Mouse (Mus musculus): ENCODE results near the gene Mark4.

The Mark4 gene

DNA sequence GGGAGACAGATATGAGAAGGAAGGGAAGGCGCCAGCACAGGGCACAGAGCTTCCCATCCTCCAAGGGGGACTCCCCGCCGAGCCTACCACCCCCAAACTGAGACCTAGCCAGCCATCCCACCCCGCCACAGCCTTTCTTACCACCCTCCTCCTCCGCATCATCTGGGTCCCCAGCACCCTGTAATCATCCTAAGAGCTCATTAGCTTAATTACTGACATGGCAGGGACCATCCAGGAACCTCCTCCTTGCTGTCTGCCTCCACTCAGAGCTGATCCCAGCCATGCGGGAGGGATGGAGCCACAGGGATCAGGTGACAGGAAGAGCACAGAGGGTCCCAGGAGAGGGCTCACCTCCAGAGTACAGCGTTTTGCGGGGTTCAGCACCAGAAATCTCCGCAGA is 21.6 kb downstream of the Mark4 start:
- no peak for DNase-seq (ENCODE audit: low spot score)

GRCm38 (mm10) chr7:19436276-19436675 is 22.3 kb downstream of the Mark4 start:
- no peak for DNase-seq (ENCODE audit: low spot score)

- no peak for DNase-seq (ENCODE audit: low spot score)
These were observed 26.1 kb downstream of the Mark4 start for GRCm38 (mm10) chr7:19432475-19432874.

DNA sequence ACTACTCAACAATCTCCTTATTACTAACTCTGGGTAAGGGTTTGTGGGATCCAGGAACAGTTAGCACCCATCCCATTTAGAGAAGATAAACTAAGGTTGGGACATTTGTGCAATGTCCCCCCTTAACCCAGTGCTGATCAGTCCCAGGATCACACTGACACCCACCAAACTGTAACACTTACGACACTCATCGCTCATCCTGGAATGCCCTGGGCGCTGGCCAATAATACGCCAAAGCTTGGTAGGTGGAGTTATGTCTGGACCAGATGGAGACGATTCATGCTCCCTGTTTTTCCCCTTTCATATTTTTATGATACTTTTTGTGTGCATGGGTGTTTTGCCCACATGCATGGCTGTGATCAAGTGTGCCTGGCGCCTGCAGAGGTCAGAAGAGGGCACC is 28.2 kb downstream of the Mark4 start:
- DNase-seq (ENCODE audit: low spot score) = no peak

DNA sequence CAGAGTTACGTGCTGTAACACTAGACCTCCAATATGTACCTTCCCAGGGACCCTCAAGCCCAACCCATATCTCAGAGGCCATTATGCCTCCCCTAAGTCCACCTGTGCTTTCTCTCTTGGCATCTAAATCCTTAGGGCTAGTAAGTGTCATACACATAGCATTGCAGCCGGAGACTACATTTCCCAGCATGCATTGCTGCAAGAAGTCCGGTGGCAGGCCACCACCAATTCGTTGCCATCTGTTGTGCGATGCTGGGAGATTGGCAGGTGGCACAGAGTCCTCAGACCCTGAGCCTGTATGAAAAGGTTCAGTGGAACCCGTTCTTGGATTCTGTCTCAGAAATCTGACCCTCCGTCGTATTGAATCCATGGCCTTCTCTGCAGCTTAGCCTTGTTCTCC is 28.9 kb downstream of the Mark4 start:
- no peak for DNase-seq (ENCODE audit: low spot score)

DNA sequence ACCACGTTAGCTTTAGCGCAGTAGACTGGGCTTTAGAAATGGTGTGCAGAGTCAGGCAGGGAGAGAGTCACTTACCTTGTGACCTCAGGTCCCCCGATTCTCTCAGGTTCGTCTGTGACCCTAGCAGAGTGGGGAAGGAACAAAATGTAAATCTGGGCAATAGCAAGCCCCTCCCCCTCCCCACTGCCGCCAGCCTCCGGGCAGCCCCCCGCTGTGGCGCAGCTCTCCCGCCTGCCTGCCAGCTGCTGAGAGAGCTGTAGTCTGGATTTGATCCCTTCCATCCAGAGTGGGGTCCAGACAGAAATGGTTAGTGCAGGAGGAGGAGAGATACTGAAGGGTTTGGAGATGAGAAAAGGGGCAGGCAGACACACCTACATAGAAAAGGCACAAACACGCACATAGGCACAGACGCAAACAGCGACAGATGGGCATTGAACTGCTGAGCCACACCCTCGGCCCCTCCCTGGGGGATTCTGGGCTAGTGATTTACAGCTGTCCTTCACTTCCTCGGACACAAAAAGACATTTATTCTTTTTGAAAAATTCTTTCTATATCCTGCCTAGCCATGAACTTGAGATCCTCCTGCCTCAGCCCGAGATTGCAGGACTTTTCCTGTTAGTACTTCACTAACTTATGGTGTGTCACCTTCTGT is 30.5 kb downstream of the Mark4 start:
- DNase-seq (ENCODE audit: low spot score) = no peak

GRCm38 (mm10) chr7:19426888-19427287 is 31.7 kb downstream of the Mark4 start:
- no peak for DNase-seq (ENCODE audit: low spot score)

- no peak for DNase-seq (ENCODE audit: low spot score)
These were observed 32.3 kb downstream of the Mark4 start for GRCm38 (mm10) chr7:19426349-19426748.

- no peak for DNase-seq (ENCODE audit: low spot score)
These were observed 34.6 kb downstream of the Mark4 start for GRCm38 (mm10) chr7:19424051-19424450.

- no peak for DNase-seq (ENCODE audit: low spot score)
These were observed 35.5 kb downstream of the Mark4 start for GRCm38 (mm10) chr7:19423083-19423482.

DNA sequence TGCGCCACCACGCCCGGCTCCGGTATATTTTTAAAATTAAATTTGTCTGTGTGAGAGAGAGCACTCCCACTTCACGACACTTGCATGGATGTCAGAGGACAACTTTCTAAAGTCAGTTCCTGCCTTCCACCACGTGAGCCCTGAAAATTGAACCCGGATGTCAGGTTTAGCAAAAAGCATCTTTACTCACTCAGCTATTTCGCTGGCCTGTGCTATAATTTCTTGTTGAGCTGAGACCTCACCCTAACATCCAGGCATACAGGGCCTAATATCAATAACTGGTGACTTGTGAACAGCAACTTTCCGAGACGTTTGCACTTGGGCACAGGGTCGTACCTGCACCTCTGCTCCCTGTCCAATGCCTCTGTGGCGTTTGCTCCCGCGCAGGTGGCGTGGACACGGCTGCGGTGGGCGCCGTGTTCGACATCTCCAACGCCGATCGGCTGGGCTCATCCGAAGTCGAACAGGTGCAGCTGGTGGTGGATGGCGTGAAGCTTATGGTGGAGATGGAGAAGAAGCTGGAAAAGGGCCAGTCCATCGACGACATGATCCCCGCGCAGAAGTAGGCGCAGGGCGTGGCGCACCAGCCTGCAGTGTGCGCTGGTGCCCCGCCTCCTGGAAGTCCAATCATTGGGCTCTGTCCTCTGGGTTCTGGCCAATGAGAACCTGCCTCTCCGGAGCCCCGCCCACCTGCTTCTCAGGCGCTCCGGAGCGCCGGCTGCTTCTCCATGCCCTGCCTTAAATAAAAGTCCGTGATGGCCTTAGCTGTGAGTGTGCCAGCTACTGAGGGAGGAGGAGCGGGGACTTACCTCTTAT is 37.6 kb downstream of the Mark4 start:
- DNase-seq (ENCODE audit: low spot score) = peak; percentile 83

DNA sequence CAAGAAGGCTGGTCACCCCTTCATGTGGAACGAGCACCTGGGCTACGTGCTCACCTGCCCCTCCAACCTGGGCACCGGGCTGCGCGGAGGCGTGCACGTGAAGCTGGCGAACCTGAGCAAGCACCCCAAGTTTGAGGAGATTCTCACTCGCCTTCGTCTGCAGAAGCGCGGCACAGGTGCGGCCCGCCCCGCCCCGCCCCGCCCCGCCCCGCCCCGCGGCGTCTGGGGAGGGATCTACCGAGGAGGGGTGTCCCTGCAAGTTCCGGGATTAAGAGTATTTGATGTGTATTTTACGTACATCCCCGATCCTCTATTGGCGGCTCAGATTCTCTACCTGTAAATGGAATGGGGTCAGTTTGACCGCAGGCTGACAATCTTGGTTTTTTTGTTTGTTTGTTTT is 38.5 kb downstream of the Mark4 start:
- DNase-seq (ENCODE audit: low spot score) = no peak

DNA sequence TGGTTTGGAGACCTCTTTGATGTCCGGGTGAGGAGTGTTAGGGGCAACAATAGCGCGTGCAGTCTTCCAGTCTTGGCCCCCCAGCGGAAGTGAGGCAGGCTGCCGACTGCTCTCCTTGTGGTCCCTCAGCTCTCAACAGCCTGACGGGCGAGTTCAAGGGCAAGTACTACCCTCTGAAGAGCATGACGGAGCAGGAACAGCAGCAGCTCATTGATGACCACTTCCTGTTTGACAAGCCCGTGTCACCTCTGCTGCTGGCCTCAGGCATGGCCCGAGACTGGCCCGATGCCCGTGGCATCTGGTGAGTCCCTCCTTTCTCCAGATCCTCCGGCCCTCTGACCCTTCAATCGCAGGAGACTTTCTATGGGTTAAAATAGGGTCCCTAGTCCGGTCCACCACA is 42.0 kb downstream of the Mark4 start:
- no peak for DNase-seq (ENCODE audit: low spot score)

- no peak for DNase-seq (ENCODE audit: low spot score)
These were observed 45.1 kb downstream of the Mark4 start for GRCm38 (mm10) chr7:19413525-19413924.

GRCm38 (mm10) chr7:19411783-19412182 is 46.8 kb downstream of the Mark4 start:
- no peak for DNase-seq (ENCODE audit: low spot score)

GRCm38 (mm10) chr7:19410766-19411344 is 47.8 kb downstream of the Mark4 start:
- DNase-seq (ENCODE audit: low spot score) = no peak

- DNase-seq (ENCODE audit: low spot score) = no peak
These were observed 48.9 kb downstream of the Mark4 start for GRCm38 (mm10) chr7:19409753-19410152.

- DNase-seq (ENCODE audit: low spot score) = no peak
These were observed 53.2 kb downstream of the Mark4 start for GRCm38 (mm10) chr7:19405417-19405816.

- DNase-seq (ENCODE audit: low spot score) = no peak
These were observed 54.1 kb downstream of the Mark4 start, which contains the start of gene Ckm for GRCm38 (mm10) chr7:19404476-19404875. Ckm (plus strand) TSS chr7:19404776.

- DNase-seq (ENCODE audit: low spot score) = no peak
These were observed 54.8 kb downstream of the Mark4 start, which contains the start of gene Klc3 for GRCm38 (mm10) chr7:19403731-19404296. Klc3 (minus strand) TSS chr7:19404104.

DNA sequence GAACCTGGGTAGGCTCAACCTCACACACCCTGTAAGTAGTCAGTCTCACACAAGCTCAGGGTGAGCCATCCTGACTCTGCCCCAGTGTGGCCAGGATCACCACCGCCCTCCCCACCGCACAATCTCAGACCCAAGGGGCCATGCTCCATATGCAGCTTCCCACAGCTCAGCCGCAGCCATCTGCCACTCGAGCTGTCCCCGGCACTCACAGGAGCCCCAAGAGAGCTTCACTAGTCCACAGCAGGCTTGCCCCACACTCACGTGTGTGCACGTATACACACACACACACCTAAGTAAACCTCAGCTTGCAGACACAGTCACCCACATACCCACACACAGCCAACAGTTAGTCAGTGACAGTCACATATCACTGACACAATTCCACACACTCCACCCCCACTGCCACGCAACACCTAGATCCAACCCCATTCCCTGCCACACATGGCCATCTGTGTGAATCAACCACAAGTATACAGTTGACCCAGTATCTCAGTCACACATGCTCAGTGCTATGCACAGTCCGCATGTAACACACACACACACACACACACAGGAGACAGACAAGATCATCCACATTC is 56.0 kb downstream of the Mark4 start:
- DNase-seq (ENCODE audit: low spot score) = no peak

DNA sequence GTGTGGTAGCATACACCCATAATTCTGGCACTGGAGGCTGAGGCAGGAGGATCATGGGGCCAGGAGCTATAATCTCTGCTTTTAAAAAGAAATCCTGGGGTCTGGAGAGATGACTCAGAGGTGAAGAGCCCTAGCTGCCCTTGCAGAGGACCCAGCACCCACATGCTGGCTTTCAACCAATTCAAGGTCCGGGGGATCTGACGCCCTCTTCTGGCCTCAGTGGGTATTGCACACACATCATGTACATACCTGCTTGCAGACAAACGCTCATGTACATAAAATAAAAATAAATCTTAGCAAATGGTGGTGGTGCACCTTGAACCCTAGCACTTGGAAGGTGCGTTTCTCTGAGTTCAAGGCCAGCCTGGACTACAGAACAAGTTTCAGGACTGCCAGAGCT is 57.7 kb downstream of the Mark4 start:
- DNase-seq (ENCODE audit: low spot score) = no peak

Measured in left cerebral cortex, adult 11 months (tissue).